Mouse (Mus musculus) heart, embryonic 14.5 days (tissue): ENCODE measurements around the gene Nploc4. TPM values are rescaled to one million over a fixed set of nuclear protein-coding genes. Genes with fewer than 3 reads are reported as not detected.

ENCODE experiments used
- ATAC-seq: fragments of 200-750 bp; cut with Nextera tagmentation; 2 replicates; pipeline ENCODE4 v1.8.0; 2017; ENCODE audit warnings: low read depth, moderate TSS enrichment; ENCODE audit not compliant: insufficient number of reproducible peaks, insufficient read depth, low FRiP score
- H3K27ac ChIP-seq, 2 experiments: fragments of 200-500 bp in 1 of 2; fragments of 300-500 bp in 1 of 2; sonication (generic) in 1 of 2; replicated peaks in 1 of 2; 2 replicates each; pipeline ENCODE4 v1.5.1; 2012 to 2014; ENCODE audit warnings: low read depth in 2 of 2, low read length in 2 of 2, control low read depth in 1 of 2, mild to moderate bottlenecking in 1 of 2, mixed read lengths in 1 of 2; ENCODE audit not compliant: control insufficient read depth in 1 of 2, insufficient read depth in 1 of 2
- H3K27me3 ChIP-seq: fragments of 300-500 bp; sonication (generic); 2 replicates; pipeline ENCODE4 v1.6.1; 2014; ENCODE audit warnings: mild to moderate bottlenecking, low read length, control low read depth; ENCODE audit not compliant: control insufficient read depth, insufficient read depth
- H3K36me3 ChIP-seq: fragments of 300-500 bp; sonication (generic); 2 replicates; pipeline ENCODE4 v1.6.1; 2014; ENCODE audit warnings: mild to moderate bottlenecking, control low read depth, low read length, mixed read lengths; ENCODE audit not compliant: control insufficient read depth, insufficient read depth
- H3K4me1 ChIP-seq, 2 experiments: fragments of 200-500 bp in 1 of 2; fragments of 300-500 bp in 1 of 2; sonication (generic) in 1 of 2; 2 replicates each; pipeline ENCODE4 v1.6.1; 2012 to 2014; ENCODE audit warnings: low read length in 2 of 2, control low read depth in 1 of 2, mixed read lengths in 1 of 2; ENCODE audit not compliant: control insufficient read depth in 2 of 2, insufficient read depth in 2 of 2
- H3K4me2 ChIP-seq: fragments of 300-500 bp; sonication (generic); 2 replicates; pipeline ENCODE4 v1.6.1; 2014; ENCODE audit warnings: mild to moderate bottlenecking, low read length
- H3K4me3 ChIP-seq, 2 experiments: fragments of 200-500 bp in 1 of 2; fragments of 300-500 bp in 1 of 2; sonication (generic) in 1 of 2; 2 replicates each; pipeline ENCODE4 v1.5.1; 2012 to 2014; ENCODE audit warnings: low read length in 2 of 2, mild to moderate bottlenecking in 2 of 2, control low read depth in 1 of 2, low read depth in 1 of 2, moderate library complexity in 1 of 2; ENCODE audit not compliant: control insufficient read depth in 1 of 2, insufficient read depth in 1 of 2
- H3K9ac ChIP-seq: fragments of 300-500 bp; sonication (generic); 2 replicates; pipeline ENCODE4 v1.6.1; 2014; ENCODE audit warnings: mild to moderate bottlenecking, low read length
- H3K9me3 ChIP-seq: fragments of 300-500 bp; sonication (generic); 2 replicates; pipeline ENCODE4 v1.6.1; 2016; ENCODE audit warnings: low read length, control low read depth; ENCODE audit not compliant: control insufficient read depth
- WGBS: fragments of 180-500 bp; shearing (Covaris S2); extraction: QIAGEN DNeasy Blood & Tissue Kit; methylation state at CpG from one replicate; pipeline ENCODE4 v1.1.7; 2014; 5-methylcytosine and 5-hydroxymethylcytosine counted together
- microRNA-seq: library from miRNA; unstranded; fragments of <30 nt; microRNA quantifications from one replicate; pipeline ENCODE4, GENCODE M21; 2016
- polyA plus RNA-seq: library from polyadenylated mRNA; unstranded; fragments of >200 nt; fragmentation: Nextera tagmentation; extraction: Ambion mirVana; gene quantifications from 2 replicates; pipeline ENCODE4 v1.2.1, GENCODE M21; 2014

Nploc4 gene
- polyA plus RNA-seq, 1 experiment from 2014 or later, result 37.2 TPM

DNA sequence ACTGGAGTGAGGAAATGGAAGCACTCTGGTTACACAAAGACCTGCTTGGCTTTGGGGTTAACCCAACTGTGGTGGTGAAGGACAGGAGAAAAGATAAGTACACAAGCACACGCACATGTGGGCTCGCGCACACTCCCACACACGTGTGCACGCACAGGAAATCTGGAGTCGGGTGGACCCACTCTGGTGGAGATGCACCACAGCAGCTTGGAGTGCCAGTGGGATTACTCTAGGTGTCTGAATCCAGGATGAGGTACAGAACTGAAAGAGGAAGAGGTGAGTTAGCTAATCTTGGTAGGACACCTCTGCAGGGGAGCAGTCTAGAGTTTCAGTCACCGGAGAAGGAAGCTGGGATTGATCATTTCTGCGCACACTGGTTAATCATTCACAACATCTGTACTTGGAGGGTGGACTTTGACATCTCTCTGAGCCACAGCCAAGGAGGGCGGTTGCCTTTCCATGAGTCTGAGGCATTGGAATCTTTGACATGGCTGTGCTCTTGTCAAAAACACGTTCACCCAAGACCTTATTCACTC lies 97.5 kb downstream of the Nploc4 start:
- no peaks in the 10 kb centered on the region for H3K9me3 ChIP-seq
- H3K4me3 ChIP-seq, result no peak overlapping the region
- no peak for ATAC-seq
- H3K9ac ChIP-seq, result no peak overlapping the region
- H3K36me3 ChIP-seq, result peaks cover 7% of the 10 kb centered on the region
- H3K4me1 ChIP-seq, result no peaks in the 10 kb centered on the region
- H3K4me2 ChIP-seq, result no peak overlapping the region
- no peak overlapping the region for H3K27ac ChIP-seq
- WGBS, result 79% methylated on average over 10 of the region's 10 CpGs
- H3K27me3 ChIP-seq, result no peaks in the 10 kb centered on the region

GRCm38 (mm10) chr11:120338786-120339185 lies 98.7 kb downstream of the Nploc4 start:
- no peak overlapping the region for H3K9ac ChIP-seq
- H3K36me3 ChIP-seq, result no peaks in the 10 kb centered on the region
- WGBS, result 72% methylated on average over 3 of the region's 3 CpGs
- H3K4me3 ChIP-seq, result no peak overlapping the region
- no peaks in the 10 kb centered on the region for H3K9me3 ChIP-seq
- H3K4me2 ChIP-seq, result no peak overlapping the region
- H3K27me3 ChIP-seq, result no peaks in the 10 kb centered on the region
- no peak overlapping the region for H3K27ac ChIP-seq
- no peak for ATAC-seq
- H3K4me1 ChIP-seq, result no peaks in the 10 kb centered on the region

GRCm38 (mm10) chr11:120337447-120337846 lies 100.1 kb downstream of the Nploc4 start:
- no peaks in the 10 kb centered on the region for H3K27me3 ChIP-seq
- no peak overlapping the region for H3K4me2 ChIP-seq
- no peaks in the 10 kb centered on the region for H3K4me1 ChIP-seq
- no peak overlapping the region for H3K4me3 ChIP-seq
- H3K9me3 ChIP-seq, result no peaks in the 10 kb centered on the region
- H3K9ac ChIP-seq, result no peak overlapping the region
- H3K36me3 ChIP-seq, result no peaks in the 10 kb centered on the region
- H3K27ac ChIP-seq, result no peak overlapping the region
- no peak for ATAC-seq
- WGBS, result 50% methylated on average over 2 of the region's 2 CpGs

DNA sequence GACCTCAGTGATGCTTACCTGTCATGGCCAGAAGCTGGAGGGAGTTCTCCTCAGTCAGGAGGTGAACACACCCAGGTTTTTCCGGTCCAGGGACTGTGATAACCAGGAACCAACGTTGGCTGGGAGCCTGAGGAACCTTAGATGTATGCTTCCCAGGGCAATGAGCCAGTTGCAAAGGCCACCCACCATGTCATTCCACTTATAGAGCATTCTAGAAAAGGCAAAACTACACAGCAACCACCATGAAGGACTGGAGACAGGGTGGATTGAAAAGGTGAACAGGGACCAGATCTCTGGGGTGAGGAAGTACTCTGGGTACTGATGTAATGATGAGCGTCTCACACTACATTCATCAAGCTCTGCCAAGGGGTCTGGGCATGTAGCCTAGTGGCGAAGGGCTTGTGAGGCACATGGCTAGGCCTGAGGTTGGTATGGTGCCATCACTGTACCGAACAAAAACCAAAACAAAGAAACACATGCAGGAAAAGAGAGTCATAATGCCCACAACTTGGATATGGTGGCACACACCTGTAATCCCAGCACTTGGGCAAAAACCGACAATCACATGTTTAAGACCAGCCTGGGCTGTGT lies 102.0 kb downstream of the Nploc4 start:
- Histone ChIP-seq H3K4me1 (no peaks in the 10 kb centered on the region), H3K9me3 (no peaks in the 10 kb centered on the region), H3K36me3 (no peaks in the 10 kb centered on the region), H3K27ac (no peak overlapping the region), H3K4me2 (no peak overlapping the region), H3K9ac (no peak overlapping the region), H3K4me3 (no peak overlapping the region), H3K27me3 (no peaks in the 10 kb centered on the region)
- 70% methylated on average over 6 of the region's 6 CpGs for WGBS
- ATAC-seq, result no peak

Small RNA genes lying within 50 kb of the gene (microRNA-seq; reads per million reads assigned to microRNA genes)
- gene Gm23419 (not detected), gene Mir6935 (2.0 reads per million)

Other genes with a start within 250 kb of the Nploc4 start
- gene Bahcc1, start 204.8 kb downstream of the Nploc4 start, polyA plus RNA-seq, result 8.8 and 9.1 TPM in 2 replicates
- gene Actg1, start 89.2 kb downstream of the Nploc4 start, polyA plus RNA-seq, result 979 and 1,136 TPM in 2 replicates
- 0.62 and 1.1 TPM in 2 replicates for gene Fscn2, start 76.2 kb downstream of the Nploc4 start, polyA plus RNA-seq
- gene Faap100, start 58.9 kb downstream of the Nploc4 start, polyA plus RNA-seq, result 30.6 and 32.8 TPM in 2 replicates
- not detected in 2 replicates for gene Tspan10, start 4.9 kb upstream of the Nploc4 start, polyA plus RNA-seq
- 0.23 TPM in 1 of 2 replicates, not detected in the other for gene Pde6g, start 15.8 kb upstream of the Nploc4 start, polyA plus RNA-seq
- 24.9 and 26.0 TPM in 2 replicates for gene Oxld1, start 20.4 kb upstream of the Nploc4 start, polyA plus RNA-seq
- gene Ccdc137, start 20.4 kb upstream of the Nploc4 start, polyA plus RNA-seq, result 19.5 and 20.2 TPM in 2 replicates
- gene Arl16, start 29.9 kb upstream of the Nploc4 start, polyA plus RNA-seq, result 40.0 and 44.4 TPM in 2 replicates
- gene Mrpl12, start 46.9 kb upstream of the Nploc4 start, polyA plus RNA-seq, result 225 and 239 TPM in 2 replicates
- 39.4 and 41.7 TPM in 2 replicates for gene Slc25a10, start 54.1 kb upstream of the Nploc4 start, polyA plus RNA-seq
- 2.3 and 2.5 TPM in 2 replicates for gene Gcgr, start 93.0 kb upstream of the Nploc4 start, polyA plus RNA-seq
- 153 and 158 TPM in 2 replicates for gene Mcrip1, start 112.0 kb upstream of the Nploc4 start, polyA plus RNA-seq
- not detected in 2 replicates for gene Ppp1r27, start 113.4 kb upstream of the Nploc4 start, polyA plus RNA-seq
- 431 and 451 TPM in 2 replicates for gene P4hb, start 135.5 kb upstream of the Nploc4 start, polyA plus RNA-seq
- 360 and 367 TPM in 2 replicates for gene Arhgdia, start 143.9 kb upstream of the Nploc4 start, polyA plus RNA-seq
- gene Alyref, start 160.7 kb upstream of the Nploc4 start, polyA plus RNA-seq, result 251 and 254 TPM in 2 replicates
- 223 and 251 TPM in 2 replicates for gene Anapc11, start 160.7 kb upstream of the Nploc4 start, polyA plus RNA-seq
- gene Npb, start 170.8 kb upstream of the Nploc4 start, polyA plus RNA-seq, result 17.5 and 18.9 TPM in 2 replicates
- gene Pcyt2, start 180.2 kb upstream of the Nploc4 start, polyA plus RNA-seq, result 72.0 and 73.2 TPM in 2 replicates
- 17.6 and 18.5 TPM in 2 replicates for gene Sirt7, start 187.5 kb upstream of the Nploc4 start, polyA plus RNA-seq
- 16.6 and 18.1 TPM in 2 replicates for gene Mafg, start 195.9 kb upstream of the Nploc4 start, polyA plus RNA-seq
- 17.1 and 22.3 TPM in 2 replicates for gene Pycr1, start 206.1 kb upstream of the Nploc4 start, polyA plus RNA-seq
- 19.4 and 19.5 TPM in 2 replicates for gene Myadml2, start 210.4 kb upstream of the Nploc4 start, polyA plus RNA-seq
- gene Notum, start 223.5 kb upstream of the Nploc4 start, polyA plus RNA-seq, result 1.1 and 1.6 TPM in 2 replicates
- 96.6 and 106 TPM in 2 replicates for gene Aspscr1, start 235.3 kb upstream of the Nploc4 start, polyA plus RNA-seq